Mouse (Mus musculus): Measurements from ENCODE around the gene Ntrk3.

Ntrk3 gene

GRCm38 (mm10) chr7:78619818-78620577, 117.8 kb downstream of the Ntrk3 start:
- no peak for DNase-seq

GRCm38 (mm10) chr7:78605538-78606130, 132.2 kb downstream of the Ntrk3 start:
- DNase-seq = no peak

DNA sequence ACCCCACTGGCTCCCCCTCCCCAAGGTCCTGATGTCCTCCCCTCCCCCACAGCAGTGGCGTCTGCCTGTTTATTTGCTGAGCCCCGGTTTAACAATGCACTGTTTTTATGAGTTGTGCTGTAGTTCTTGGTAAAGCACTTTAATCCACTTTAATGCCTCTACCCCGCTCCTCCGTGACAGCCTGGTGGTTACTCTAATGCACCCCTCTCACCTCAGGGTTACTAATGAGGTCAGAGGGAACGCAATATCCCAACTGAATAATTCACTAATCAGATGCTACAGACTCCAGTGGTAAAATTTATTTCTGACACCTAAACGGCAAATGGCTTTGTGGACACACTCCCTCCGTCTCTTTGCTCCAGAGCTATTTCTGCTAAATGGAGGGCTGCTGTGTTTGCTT, 133.9 kb downstream of the Ntrk3 start:
- DNase-seq = no peak

DNA sequence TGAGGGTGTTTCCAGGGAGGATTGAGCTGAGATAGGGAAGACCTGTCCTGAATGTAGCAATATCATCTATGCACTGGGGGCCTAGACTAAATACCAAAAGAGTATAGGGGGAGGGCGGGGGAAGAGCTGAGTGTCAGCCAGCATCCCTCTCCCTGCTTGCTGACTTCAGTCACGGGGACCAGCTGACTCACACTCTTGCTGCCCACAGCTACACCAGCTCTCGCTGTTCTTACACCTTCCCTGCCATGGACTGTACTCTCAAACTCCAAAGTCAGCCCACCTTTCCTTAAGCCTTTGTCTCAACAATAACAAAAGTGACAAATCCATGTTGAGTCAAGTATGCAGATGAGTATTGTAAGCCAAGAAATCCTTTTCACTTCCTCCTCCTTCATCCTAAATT, 136.0 kb downstream of the Ntrk3 start:
- no peak for DNase-seq

- no peak for DNase-seq
These were observed 136.9 kb downstream of the Ntrk3 start for GRCm38 (mm10) chr7:78600886-78601285.

DNA sequence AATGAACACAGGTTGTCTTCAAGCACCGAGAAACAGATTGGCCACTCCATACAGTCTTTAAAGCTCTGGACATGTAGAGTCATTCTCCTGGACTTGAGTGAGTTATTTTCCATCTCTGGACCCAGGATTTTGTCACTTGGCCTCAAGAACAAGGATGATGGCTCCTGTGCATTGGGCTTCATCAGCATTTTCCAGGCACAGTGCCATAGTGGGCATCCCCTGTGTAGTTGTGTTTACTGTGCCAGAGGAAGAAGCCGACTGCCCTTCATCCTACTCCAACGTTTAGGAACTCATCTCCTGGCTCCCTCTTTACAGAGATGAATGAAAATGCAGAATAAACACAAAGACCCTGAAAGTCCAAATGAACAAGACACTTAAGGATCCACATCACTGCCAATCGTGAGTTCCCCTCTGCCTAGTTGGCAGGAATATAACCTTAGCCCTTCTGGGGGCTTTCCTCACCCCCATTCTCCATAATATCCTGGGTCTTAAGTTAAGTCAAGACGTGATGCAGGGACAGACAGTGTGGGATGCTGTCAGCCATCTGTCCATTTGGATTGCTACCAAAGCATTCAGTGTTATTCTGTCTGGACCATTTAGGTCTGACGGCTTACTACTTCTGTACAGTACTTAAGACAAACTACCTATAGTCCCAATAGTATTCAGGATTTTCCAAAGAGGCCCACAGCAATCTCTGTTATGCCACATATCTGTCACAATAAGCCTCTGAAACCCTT, 137.7 kb downstream of the Ntrk3 start:
- DNase-seq = no peak

DNA sequence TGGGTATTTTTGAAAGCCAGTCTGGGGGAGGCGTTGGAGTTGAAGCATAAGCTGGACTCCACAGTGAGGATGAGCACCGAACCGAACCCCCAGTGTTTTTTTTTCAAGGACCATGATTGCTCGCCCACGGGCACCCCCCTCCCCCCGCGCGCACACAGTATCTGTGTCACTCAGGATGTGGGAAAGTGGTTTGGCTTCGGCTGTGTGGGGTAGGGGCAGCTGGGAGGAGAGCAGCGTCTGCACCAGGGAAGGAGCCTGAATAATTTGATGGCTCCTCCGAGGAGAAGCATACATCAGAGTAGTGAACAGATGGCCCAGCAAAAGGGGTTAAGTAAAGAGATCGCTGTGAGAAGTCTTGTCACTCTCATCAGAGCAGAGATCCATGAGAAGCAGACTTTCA, 139.7 kb downstream of the Ntrk3 start:
- DNase-seq = no peak

DNA sequence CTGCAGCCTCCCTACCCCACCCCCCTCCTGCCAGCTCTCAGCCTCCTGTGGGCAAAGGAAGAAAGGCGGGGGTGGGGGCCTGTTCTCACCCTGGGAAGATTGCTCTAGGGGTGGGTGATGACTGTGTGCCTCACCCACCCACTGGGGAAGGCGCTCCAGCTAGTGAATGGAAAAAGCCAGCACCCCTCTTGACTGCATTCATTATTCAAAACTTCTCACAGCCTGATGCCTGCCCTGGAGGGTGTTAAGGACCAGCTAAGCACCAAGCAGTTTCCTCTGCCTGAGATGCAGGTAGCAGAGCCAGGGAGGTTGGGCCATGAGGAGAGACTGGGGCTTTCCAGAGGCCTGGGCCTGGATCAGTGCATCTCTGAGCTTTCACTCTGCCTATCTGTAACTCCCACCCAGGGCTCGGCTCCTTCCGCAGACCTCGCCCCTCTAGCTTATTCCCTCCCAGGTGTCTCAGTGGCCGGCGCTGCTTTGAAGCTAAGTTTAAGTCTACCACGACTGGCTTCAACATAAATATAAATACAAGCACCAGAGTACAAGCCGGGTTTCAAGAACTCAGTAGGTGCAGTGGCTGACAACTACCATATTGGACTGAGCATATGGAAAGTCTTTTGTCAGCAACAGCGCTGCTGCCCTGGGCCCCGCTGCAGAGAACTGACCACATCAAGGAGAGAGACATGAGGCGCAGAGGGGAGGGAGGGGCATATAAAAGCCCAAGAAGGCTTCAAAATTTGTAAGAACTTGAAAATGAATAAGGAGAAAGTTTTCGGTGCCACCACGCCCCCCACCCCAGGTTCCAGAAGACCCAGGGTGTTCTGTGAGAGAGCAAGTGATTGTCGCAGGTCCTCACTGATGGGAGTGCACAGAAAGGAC, 140.3 kb downstream of the Ntrk3 start:
- no peak for DNase-seq

DNA sequence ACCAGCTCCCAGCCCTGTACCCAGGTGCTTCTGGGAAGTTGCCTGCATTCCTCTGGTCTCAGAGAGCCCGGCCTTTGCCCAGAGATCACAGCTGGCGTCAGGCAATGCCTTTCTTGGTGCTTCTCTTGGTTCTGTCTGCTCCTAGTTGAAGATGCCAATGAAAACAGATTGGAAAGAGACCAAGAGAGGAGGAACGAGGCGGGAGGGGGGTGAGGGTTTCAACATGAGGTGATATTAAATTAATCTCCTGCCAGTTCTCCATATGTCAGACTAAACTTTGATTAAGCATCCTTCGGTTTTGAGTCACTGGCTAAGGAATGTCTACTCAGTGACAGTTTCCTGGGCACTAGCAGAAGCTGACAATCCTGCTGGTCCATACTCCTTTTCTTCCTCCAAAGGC, 141.3 kb downstream of the Ntrk3 start:
- DNase-seq = no peak

DNA sequence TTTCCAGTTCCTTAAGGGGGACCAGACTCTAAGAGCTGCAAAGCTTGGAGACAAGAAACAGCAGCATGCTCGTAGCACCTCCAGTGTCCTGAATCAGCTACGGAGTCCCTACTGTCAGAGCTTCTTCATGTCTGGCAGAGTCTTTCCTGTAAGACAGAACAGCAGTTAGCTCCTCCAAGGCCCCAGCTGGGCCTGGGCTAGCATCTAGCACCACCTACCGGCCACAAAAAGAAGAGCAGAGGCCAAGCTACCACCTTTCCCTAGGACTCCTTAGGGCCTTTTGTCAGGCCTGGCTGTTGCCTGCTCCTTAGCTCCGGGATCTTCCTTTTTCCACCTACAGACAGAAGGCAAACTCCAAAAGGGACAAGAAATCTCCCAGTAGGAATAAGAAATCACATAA, 141.9 kb downstream of the Ntrk3 start:
- DNase-seq = peak; percentile 63

GRCm38 (mm10) chr7:78592948-78593347, 144.9 kb downstream of the Ntrk3 start:
- no peak for DNase-seq

DNA sequence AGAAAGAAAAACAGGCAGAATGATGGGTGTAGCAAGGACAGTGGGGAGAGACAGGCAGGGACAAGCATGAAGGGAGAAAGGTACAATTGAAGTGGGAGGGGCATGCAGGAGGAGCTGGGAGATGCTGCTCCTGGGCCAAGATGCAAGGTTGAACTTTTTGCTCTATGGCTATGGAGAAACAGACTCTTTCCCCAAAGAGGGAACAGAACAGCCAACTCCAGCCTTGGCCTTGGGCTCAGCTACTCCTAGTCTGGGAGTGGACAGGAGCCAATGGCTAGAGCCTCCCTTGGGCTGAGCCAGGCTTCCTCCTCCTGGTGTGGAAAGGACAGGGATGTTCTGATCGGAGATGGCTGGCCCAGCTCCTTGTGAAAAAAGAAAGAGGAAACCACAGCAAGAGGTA, 145.6 kb downstream of the Ntrk3 start:
- DNase-seq = no peak

GRCm38 (mm10) chr7:78589766-78590165, 148.0 kb downstream of the Ntrk3 start:
- DNase-seq = no peak

DNA sequence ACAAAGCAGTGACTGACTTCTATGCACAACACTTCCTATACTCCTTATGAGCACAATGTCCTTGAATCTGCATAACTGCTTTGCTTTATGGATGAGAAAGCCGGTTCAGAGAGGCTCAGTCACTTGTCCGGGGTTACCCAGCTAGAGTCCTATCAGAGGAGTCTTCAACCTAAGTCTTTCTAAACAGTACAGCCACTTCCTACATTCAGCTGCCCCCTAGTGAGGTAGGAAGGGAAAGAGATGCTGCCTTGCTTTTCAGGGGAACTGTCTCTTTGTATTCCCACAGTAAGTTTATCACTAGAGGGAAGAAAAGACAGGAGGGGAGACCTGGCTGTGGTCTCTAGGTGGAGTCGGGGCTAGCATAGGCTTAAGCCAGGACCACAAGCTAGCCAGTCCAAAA, 151.0 kb downstream of the Ntrk3 start:
- DNase-seq = no peak

DNA sequence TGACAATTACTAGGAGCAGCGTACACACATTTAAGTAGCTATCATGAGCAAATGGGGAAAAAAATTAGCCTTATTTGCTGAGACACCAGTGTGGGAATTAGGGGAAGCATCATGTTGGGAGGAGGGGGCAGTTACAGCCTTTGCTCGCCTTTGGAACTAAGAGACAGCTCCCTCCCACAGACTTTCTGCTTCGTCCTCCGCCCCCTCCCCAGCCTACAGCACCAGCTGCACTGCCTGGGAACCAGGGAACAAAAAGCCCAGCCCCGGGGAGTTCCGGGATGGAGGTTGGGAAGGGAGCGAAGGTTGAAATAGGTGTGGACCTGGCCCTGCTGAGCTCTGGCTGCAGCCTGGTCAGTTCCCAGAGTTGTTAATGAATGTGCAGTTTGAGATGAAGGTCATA, 151.9 kb downstream of the Ntrk3 start:
- no peak for DNase-seq

GRCm38 (mm10) chr7:78584936-78585335, 152.9 kb downstream of the Ntrk3 start:
- DNase-seq = no peak

DNA sequence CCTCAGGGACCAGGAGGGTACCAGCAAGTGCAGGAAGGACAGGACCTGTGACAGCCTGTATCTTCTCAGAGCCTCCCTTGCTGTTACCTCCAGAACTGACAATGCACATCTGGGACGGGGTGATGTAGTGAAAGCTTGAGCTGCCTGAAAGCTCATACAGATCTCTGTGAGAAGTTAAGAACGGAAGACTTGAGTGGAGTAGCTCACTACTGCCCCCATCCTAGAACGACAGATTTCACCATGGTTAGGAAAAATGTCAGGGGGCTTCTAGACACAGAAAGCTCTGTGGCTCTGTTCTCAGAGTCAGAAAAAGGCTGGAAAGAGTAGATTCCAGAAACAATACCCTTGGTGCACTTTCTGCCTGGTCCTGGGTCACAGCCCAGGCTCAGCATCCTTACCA, 153.3 kb downstream of the Ntrk3 start:
- DNase-seq = no peak

- DNase-seq = no peak
These were observed 154.1 kb downstream of the Ntrk3 start for GRCm38 (mm10) chr7:78583678-78584077.

- DNase-seq = no peak
These were observed 156.5 kb downstream of the Ntrk3 start for GRCm38 (mm10) chr7:78581341-78581740.

GRCm38 (mm10) chr7:78579461-78580234, 158.2 kb downstream of the Ntrk3 start:
- peak; percentile 68 for DNase-seq

DNA sequence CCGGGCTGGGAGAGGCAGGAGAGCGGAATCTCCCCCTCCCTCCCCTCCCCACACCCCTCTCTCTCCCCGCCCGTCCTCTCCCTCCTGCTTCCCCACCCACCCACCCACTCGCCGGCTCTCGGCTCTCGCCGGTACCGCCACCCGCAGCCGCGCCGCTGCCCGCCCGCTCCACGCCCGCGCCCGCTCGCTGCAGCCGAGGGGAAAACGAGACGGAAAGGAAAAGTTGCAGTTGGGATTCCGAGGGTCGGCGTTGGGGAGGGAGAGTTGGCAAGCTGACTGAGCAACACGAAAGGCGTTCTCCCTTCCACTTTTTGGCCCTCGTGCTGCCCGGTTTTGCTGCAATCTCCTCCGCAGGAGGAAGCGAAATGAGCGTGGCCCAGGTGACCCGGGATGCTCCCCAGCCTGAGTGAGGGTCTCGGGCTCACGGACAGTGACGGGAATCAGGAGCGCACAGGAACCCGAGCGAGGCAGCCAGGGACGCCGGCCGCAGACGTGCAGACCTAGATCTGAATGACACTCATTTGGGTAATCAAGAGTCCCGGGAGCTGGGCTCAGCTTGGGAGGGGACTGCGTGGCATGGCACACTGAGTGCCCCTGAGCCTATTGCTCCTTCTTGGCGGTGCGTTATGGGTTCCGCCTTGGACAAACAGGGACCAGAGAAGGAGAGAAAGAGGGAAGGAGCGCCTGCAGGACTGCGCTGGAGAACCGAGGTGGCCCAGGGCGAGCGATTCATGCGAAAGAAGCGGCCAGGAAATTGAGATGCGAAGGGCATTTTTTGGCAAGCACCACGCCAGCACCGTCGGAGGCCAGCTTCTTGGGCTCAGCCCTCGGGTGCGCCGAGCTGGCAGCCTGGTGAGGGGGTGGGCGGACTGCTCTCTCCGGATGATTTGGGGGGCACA, 159.1 kb downstream of the Ntrk3 start:
- DNase-seq = no peak

Data from lung, postnatal 10 days (tissue).